Comparison of ENCODE assay signal across 8 mouse cellular contexts in the genomic region with DNA sequence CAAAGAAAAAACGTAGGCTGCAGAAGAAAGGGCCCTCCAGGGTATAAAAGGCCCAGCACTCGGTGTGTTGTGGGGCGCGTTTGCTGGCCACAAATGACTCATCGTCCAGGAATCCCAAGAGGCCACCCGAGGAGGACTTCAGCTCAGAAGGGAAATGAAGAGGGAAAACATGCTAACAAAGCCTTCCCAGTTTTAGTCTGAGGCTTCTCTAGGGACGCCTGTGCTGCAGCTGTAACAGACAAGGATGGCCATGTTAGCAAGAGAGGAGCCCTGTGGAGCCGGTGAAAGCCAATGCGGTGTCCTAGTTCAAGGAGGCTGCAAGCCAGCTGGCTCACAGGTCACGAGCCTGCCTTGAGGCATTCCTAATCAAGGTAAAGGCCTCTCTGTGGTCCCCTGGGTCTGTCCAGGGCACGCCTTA. TPM values are rescaled to one million over a fixed set of nuclear protein-coding genes. Genes with fewer than 3 reads are reported as not detected.
DNase-seq lines count a peak whose midpoint lies in the region; ATAC-seq and TF ChIP-seq lines count a peak whose summit lies in the region.

No protein-coding gene starts in this region.

- H3K9me3 ChIP-seq in hindbrain, embryonic 15.5 days, result no peaks in the 10 kb centered on the region
- no peaks in the 10 kb centered on the region for H3K9me3 ChIP-seq in limb, embryonic 15.5 days

- peak; percentile 65 for ATAC-seq in hindbrain, embryonic 15.5 days (ENCODE audit: low FRiP score, low read depth)
- no peak for ATAC-seq in limb, embryonic 15.5 days (ENCODE audit: insufficient number of reproducible peaks, low FRiP score, low TSS enrichment, low read depth)
- ATAC-seq in erythroid progenitor cell, adult 5-6 weeks (replicated peaks; ENCODE audit: low FRiP score, poor library complexity, severe bottlenecking), result no peak

- peak overlapping the region; percentile 31 for H3K4me2 ChIP-seq in hindbrain, embryonic 15.5 days
- no peak overlapping the region for H3K4me2 ChIP-seq in limb, embryonic 15.5 days

- H3K4me1 ChIP-seq in hindbrain, embryonic 15.5 days (replicated peaks), result peaks cover 6% of the 10 kb centered on the region
- H3K4me1 ChIP-seq in limb, embryonic 15.5 days, result peaks cover 21% of the 10 kb centered on the region

- 6% methylated on average over 11 of the region's 11 CpGs for WGBS in hindbrain, embryonic 15.5 days
- 13% methylated on average over 11 of the region's 11 CpGs for WGBS in limb, embryonic 15.5 days

- DNase-seq in layer of hippocampus, adult 2 months (ENCODE audit: low spot score in 2 of 2), result no peak
- no peak for DNase-seq in layer of hippocampus, adult 9-11 months
- DNase-seq in cerebellum, postnatal 14 days, result peak; percentile 44 to 53
- peak; percentile 22 to 65 for DNase-seq in gastrocnemius, adult 8-10 months (ENCODE audit: low spot score in 2 of 2)
- peak; percentile 62 for DNase-seq in ovary, adult 18-20 months (ENCODE audit: low spot score)

- H3K27ac ChIP-seq in layer of hippocampus, adult 2 months, result peak overlapping the region; percentile 36
- H3K27ac ChIP-seq in hindbrain, embryonic 15.5 days (replicated peaks), result peak overlapping the region; percentile 69
- H3K27ac ChIP-seq in limb, embryonic 15.5 days, result peak overlapping the region; percentile 75

- H3K9ac ChIP-seq in hindbrain, embryonic 15.5 days, result no peak overlapping the region
- no peak overlapping the region for H3K9ac ChIP-seq in limb, embryonic 15.5 days

- H3K27me3 ChIP-seq in hindbrain, embryonic 15.5 days, result no peaks in the 10 kb centered on the region
- no peaks in the 10 kb centered on the region for H3K27me3 ChIP-seq in limb, embryonic 15.5 days

- no peak for TF ChIP-seq CTCF in layer of hippocampus, adult 2 months (conservative IDR thresholded peaks at IDR 0.05)

- H3K4me3 ChIP-seq in layer of hippocampus, adult 2 months, result no peak overlapping the region
- H3K4me3 ChIP-seq in hindbrain, embryonic 15.5 days, result no peak overlapping the region
- no peak overlapping the region for H3K4me3 ChIP-seq in limb, embryonic 15.5 days

- no peaks in the 10 kb centered on the region for H3K36me3 ChIP-seq in hindbrain, embryonic 15.5 days
- H3K36me3 ChIP-seq in limb, embryonic 15.5 days, result no peaks in the 10 kb centered on the region

RNA-seq across cellular contexts. Expression of a gene that starts 6.0 kb away (rescaled TPM):
- not detected for total RNA-seq in layer of hippocampus, adult 2 months (2021)
- total RNA-seq in gastrocnemius, adult 8-10 months (2022), result not detected
- 0.22 TPM in 1 of 2 replicates, not detected in the other for polyA plus RNA-seq in hindbrain, embryonic 15.5 days (2015; fragmentation: Nextera tagmentation; extraction: Ambion mirVana)
- 2.2 and 2.4 TPM in 2 replicates for polyA plus RNA-seq in limb, embryonic 15.5 days (2015; fragmentation: Nextera tagmentation; extraction: Ambion mirVana)
- total RNA-seq in erythroid progenitor cell, adult 5-6 weeks (2015; ENCODE audit: low replicate concordance), result not detected in 2 replicates
- not detected in 2 replicates for total RNA-seq in erythroid progenitor cell, adult 5-6 weeks (2017; ENCODE audit: low replicate concordance)

RNA-seq across cellular contexts. Expression of a gene that starts 6.1 kb away (rescaled TPM):
- 10 to 100 TPM; 48.6 to 53.4 TPM for total RNA-seq in layer of hippocampus, adult 2 months (2021)
- total RNA-seq in gastrocnemius, adult 8-10 months (2022), result 10 to 100 TPM; 14.4 to 39.8 (median 28.6) TPM
- polyA plus RNA-seq in hindbrain, embryonic 15.5 days (2015; fragmentation: Nextera tagmentation; extraction: Ambion mirVana), result 70.3 and 88.7 TPM in 2 replicates
- polyA plus RNA-seq in limb, embryonic 15.5 days (2015; fragmentation: Nextera tagmentation; extraction: Ambion mirVana), result 540 and 661 TPM in 2 replicates
- 47.2 and 66.2 TPM in 2 replicates for total RNA-seq in erythroid progenitor cell, adult 5-6 weeks (2015; ENCODE audit: low replicate concordance)
- 26.8 and 26.9 TPM in 2 replicates for total RNA-seq in erythroid progenitor cell, adult 5-6 weeks (2017; ENCODE audit: low replicate concordance)

RNA-seq across cellular contexts. Expression of a gene that starts 39.8 kb away (rescaled TPM):
- total RNA-seq in layer of hippocampus, adult 2 months (2021), result 1 to 10 TPM; 2.4 to 3.1 TPM
- not detected for total RNA-seq in gastrocnemius, adult 8-10 months (2022)
- polyA plus RNA-seq in hindbrain, embryonic 15.5 days (2015; fragmentation: Nextera tagmentation; extraction: Ambion mirVana), result 0.54 and 1.00 TPM in 2 replicates
- polyA plus RNA-seq in limb, embryonic 15.5 days (2015; fragmentation: Nextera tagmentation; extraction: Ambion mirVana), result 0.06 TPM in 1 of 2 replicates, not detected in the other
- total RNA-seq in erythroid progenitor cell, adult 5-6 weeks (2015; ENCODE audit: low replicate concordance), result not detected in 2 replicates
- not detected in 2 replicates for total RNA-seq in erythroid progenitor cell, adult 5-6 weeks (2017; ENCODE audit: low replicate concordance)

Comparison
In these comparisons a context has a peak if more than half of its experiments do, and no peak if none do; other contexts are left out.
1. DNase-seq: peak in cerebellum, postnatal 14 days (2 of 2), gastrocnemius, adult 8-10 months (2 of 2) and ovary, adult 18-20 months (single experiment); none in layer of hippocampus, adult 2 months (0 of 2) and layer of hippocampus, adult 9-11 months (single experiment).
2. Peak in every context shown above with its lines, with median percentiles within 50 percentile points of each other: H3K27ac ChIP-seq.